Mouse (Mus musculus) heart, adult 2 months (tissue): ENCODE measurements at regions not wholly inside any gene's neighbourhood (a gene's known extent, or its start where the extent isn't known, plus 50 kb on each side); places are given as distances from the start of the nearest gene placed in this dataset.

Experiments used
- CTCF ChIP-seq: fragments of 200-600 bp; IDR thresholded peaks from 2 replicates; pipeline ENCODE4 v1.8.1; 2022; ENCODE audit warnings: antibody characterized with exemption, mild to moderate bottlenecking, moderate library complexity
- POLR2A ChIP-seq: fragments of 200-500 bp; IDR thresholded peaks from 2 replicates; pipeline ENCODE4 v1.6.1; 2011; ENCODE audit warnings: mild to moderate bottlenecking, low read depth, low read length, control low read depth; ENCODE audit not compliant: insufficient read depth

GRCm38 (mm10) chr2:105515326-105515725 is 116.2 kb upstream of the Rcn1 start:
- no peak for TF ChIP-seq CTCF
- TF ChIP-seq POLR2A: no peak
